Mouse (Mus musculus): ENCODE results near the gene Myo1b. TPM values are rescaled to one million over a fixed set of nuclear protein-coding genes. Genes with fewer than 3 reads are reported as not detected.
A peak's percentile ranks its signal among the peaks of the same experiment; 100 is the strongest.

Gene Myo1b
- polyA plus RNA-seq, 1 experiment from 2014 or later: 69.9 TPM

DNA sequence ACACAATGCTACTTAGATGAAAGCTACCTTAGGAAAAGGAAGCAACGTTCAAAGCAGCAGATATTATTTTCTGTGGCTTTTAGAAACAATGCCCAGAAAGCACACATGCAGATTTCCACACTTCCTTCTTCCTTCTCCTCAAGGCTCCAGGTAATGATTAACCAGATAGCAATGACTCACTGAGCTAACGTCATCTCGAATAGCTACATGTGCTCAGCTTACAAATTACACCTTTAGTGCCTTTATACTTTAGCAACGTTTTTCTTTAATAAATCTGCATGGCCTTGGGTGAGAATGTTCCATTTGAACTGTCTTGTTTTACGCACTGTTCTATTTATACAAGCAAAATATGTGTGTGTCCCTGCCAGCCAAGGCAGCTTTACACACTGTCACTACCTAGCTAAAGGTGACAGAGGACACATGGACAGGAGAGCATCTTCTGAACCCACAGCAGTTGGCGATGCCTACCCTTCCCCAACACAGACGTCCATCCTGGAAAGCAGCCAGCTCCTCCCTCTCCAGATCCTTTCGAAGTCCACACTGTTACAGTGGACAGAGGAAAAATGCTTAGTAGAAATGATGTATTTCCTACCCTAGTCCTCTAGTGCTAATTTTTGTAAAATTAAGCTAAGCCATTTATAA lies 66.2 kb downstream of the Myo1b start:
- WGBS: 43% methylated on average over 8 of the region's 8 CpGs

DNA sequence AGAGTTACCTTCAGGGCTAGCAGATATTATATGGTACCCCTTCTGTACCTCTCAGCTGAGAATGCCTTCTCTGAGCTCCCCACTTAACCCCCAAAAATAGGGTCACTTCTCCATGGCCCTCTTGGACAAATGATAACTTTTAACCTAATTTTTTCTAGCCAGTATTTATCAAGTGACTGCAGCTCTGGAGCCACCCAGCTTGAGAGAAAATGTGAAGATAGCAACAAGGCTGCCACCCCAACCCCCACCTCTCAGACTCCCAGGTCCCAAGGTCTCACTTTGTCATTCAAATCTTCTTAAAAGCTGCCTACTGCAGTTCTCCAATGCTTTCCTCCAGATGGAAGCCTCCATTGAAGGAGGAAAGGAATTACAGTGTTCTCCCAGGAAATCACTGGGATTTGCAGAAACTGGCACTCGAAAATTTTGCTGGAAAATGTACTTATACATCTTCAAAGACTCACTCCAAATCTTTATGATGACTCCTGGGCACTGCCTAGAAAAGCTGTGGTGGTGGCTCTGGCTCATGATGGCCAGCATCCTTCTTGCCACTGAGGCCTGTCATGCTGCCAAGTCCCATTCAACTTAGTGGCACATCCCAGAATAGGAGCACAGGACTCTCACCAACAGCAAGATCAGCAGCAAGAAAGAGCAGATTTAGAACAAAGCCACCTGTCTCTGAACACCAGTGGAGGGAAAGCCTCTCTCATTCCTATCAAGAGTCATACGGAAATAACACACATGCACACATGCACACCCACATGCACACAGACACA lies 70.4 kb downstream of the Myo1b start:
- H3K4me1 ChIP-seq (replicated peaks; ENCODE audit: control insufficient read depth, insufficient read depth, low read length): peaks cover 19% of the 10 kb centered on the region
- H3K9me3 ChIP-seq (ENCODE audit: control insufficient read depth, low read length): no peaks in the 10 kb centered on the region
- WGBS: 74% methylated on average over 2 of the region's 2 CpGs
- no peak overlapping the region for H3K27ac ChIP-seq (ENCODE audit: low read depth)
- H3K9ac ChIP-seq (ENCODE audit: low read length): no peak overlapping the region
- H3K36me3 ChIP-seq (ENCODE audit: control insufficient read depth, insufficient read depth, low read length): no peaks in the 10 kb centered on the region
- ATAC-seq (replicated peaks; ENCODE audit: low FRiP score, low TSS enrichment, low read depth) (no peak), DNase-seq (ENCODE audit: low spot score) (no peak)
- no peaks in the 10 kb centered on the region for H3K27me3 ChIP-seq (replicated peaks; ENCODE audit: control insufficient read depth, insufficient read depth, low read length)
- H3K4me2 ChIP-seq (ENCODE audit: low read length): no peak overlapping the region
- no peak overlapping the region for H3K4me3 ChIP-seq (ENCODE audit: low read depth, low read length)

More for the DNA sequence above, 66.2 kb downstream of the Myo1b start:
- Histone ChIP-seq H3K36me3 (ENCODE audit: control insufficient read depth, insufficient read depth, low read length) (no peaks in the 10 kb centered on the region), H3K9me3 (ENCODE audit: control insufficient read depth, low read length) (no peaks in the 10 kb centered on the region), H3K27me3 (replicated peaks; ENCODE audit: control insufficient read depth, insufficient read depth, low read length) (no peaks in the 10 kb centered on the region), H3K27ac (ENCODE audit: low read depth) (peak overlapping the region; percentile 67), H3K9ac (ENCODE audit: low read length) (no peak overlapping the region), H3K4me2 (ENCODE audit: low read length) (no peak overlapping the region), H3K4me1 (replicated peaks; ENCODE audit: control insufficient read depth, insufficient read depth, low read length) (peaks cover 19% of the 10 kb centered on the region), H3K4me3 (ENCODE audit: low read depth, low read length) (no peak overlapping the region)
- ATAC-seq (replicated peaks; ENCODE audit: low FRiP score, low TSS enrichment, low read depth) (peak; percentile 64), DNase-seq (ENCODE audit: low spot score) (no peak)

GRCm38 (mm10) chr1:51837845-51838623 lies 77.8 kb downstream of the Myo1b start:
- Histone ChIP-seq H3K9ac (ENCODE audit: low read length) (no peak overlapping the region), H3K36me3 (ENCODE audit: control insufficient read depth, insufficient read depth, low read length) (peaks cover 7% of the 10 kb centered on the region), H3K27ac (ENCODE audit: low read depth) (no peak overlapping the region), H3K9me3 (ENCODE audit: control insufficient read depth, low read length) (no peaks in the 10 kb centered on the region), H3K4me3 (ENCODE audit: low read depth, low read length) (no peak overlapping the region), H3K27me3 (replicated peaks; ENCODE audit: control insufficient read depth, insufficient read depth, low read length) (no peaks in the 10 kb centered on the region), H3K4me2 (ENCODE audit: low read length) (no peak overlapping the region), H3K4me1 (replicated peaks; ENCODE audit: control insufficient read depth, insufficient read depth, low read length) (peaks cover 20% of the 10 kb centered on the region)
- DNase-seq (ENCODE audit: low spot score): no peak
- 72% methylated on average over 11 of the region's 11 CpGs for WGBS
- ATAC-seq (replicated peaks; ENCODE audit: low FRiP score, low TSS enrichment, low read depth): no peak

GRCm38 (mm10) chr1:51837311-51837710 lies 78.6 kb downstream of the Myo1b start:
- Histone ChIP-seq H3K27ac (ENCODE audit: low read depth) (no peak overlapping the region), H3K4me2 (ENCODE audit: low read length) (no peak overlapping the region), H3K4me1 (replicated peaks; ENCODE audit: control insufficient read depth, insufficient read depth, low read length) (peaks cover 20% of the 10 kb centered on the region), H3K9ac (ENCODE audit: low read length) (no peak overlapping the region), H3K9me3 (ENCODE audit: control insufficient read depth, low read length) (no peaks in the 10 kb centered on the region), H3K27me3 (replicated peaks; ENCODE audit: control insufficient read depth, insufficient read depth, low read length) (no peaks in the 10 kb centered on the region), H3K4me3 (ENCODE audit: low read depth, low read length) (no peak overlapping the region), H3K36me3 (ENCODE audit: control insufficient read depth, insufficient read depth, low read length) (peaks cover 15% of the 10 kb centered on the region)
- DNase-seq (ENCODE audit: low spot score) (no peak), ATAC-seq (replicated peaks; ENCODE audit: low FRiP score, low TSS enrichment, low read depth) (no peak)
- WGBS: 36% methylated on average over 4 of the region's 4 CpGs

DNA sequence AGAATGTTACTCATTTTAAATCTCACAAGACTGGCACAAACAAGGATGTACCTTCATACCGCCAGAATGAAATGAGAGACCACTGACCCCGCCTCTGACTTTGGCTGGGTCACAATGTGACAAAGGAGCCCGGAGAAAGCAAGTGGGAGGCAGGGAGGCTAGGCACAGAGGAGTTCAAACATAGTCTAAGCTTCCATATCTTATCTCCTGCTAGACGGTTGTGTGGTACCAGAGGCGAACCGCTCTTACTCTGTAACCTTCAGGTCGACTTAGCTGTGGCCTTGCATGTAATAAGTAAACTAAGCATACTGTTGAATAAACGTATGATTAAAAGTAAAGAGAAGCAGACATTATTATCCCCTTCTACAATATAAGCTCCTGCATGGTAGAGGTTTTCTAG lies 80.1 kb downstream of the Myo1b start:
- H3K36me3 ChIP-seq (ENCODE audit: control insufficient read depth, insufficient read depth, low read length): peaks cover 15% of the 10 kb centered on the region
- DNase-seq (ENCODE audit: low spot score) (no peak), ATAC-seq (replicated peaks; ENCODE audit: low FRiP score, low TSS enrichment, low read depth) (no peak)
- H3K4me3 ChIP-seq (ENCODE audit: low read depth, low read length): no peak overlapping the region
- WGBS: 50% methylated on average over 8 of the region's 8 CpGs
- H3K27ac ChIP-seq (ENCODE audit: low read depth): no peak overlapping the region; the same call in 1 of the 2 replicates
- no peaks in the 10 kb centered on the region for H3K27me3 ChIP-seq (replicated peaks; ENCODE audit: control insufficient read depth, insufficient read depth, low read length)
- no peak overlapping the region for H3K9ac ChIP-seq (ENCODE audit: low read length)
- H3K4me2 ChIP-seq (ENCODE audit: low read length): no peak overlapping the region
- peaks cover 20% of the 10 kb centered on the region for H3K4me1 ChIP-seq (replicated peaks; ENCODE audit: control insufficient read depth, insufficient read depth, low read length)
- no peaks in the 10 kb centered on the region for H3K9me3 ChIP-seq (ENCODE audit: control insufficient read depth, low read length)

DNA sequence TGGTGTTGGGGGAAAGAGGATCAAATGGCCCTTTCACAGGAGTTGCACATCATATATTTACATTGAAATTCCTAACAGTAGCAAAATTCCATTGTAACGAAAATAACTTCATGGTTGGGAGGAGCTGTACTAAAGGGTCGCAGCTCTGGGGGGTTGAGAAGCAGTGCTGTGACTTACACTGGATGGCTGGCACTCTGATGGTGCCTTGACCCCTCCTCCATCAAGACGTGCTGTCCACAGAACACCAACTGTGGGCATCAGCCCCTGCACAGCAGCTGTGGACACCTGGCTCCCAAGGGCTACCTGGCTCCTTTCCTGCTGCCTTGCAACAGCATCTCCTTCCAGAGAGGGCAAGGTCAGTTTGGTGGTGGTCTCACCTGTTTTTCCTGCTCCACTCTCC lies 81.8 kb downstream of the Myo1b start:
- H3K36me3 ChIP-seq (ENCODE audit: control insufficient read depth, insufficient read depth, low read length): peaks cover 15% of the 10 kb centered on the region
- no peak overlapping the region for H3K9ac ChIP-seq (ENCODE audit: low read length)
- 68% methylated on average over 3 of the region's 3 CpGs for WGBS
- H3K4me3 ChIP-seq (ENCODE audit: low read depth, low read length): no peak overlapping the region
- H3K27me3 ChIP-seq (replicated peaks; ENCODE audit: control insufficient read depth, insufficient read depth, low read length): no peaks in the 10 kb centered on the region
- no peaks in the 10 kb centered on the region for H3K9me3 ChIP-seq (ENCODE audit: control insufficient read depth, low read length)
- peaks cover 28% of the 10 kb centered on the region for H3K4me1 ChIP-seq (replicated peaks; ENCODE audit: control insufficient read depth, insufficient read depth, low read length)
- no peak overlapping the region for H3K4me2 ChIP-seq (ENCODE audit: low read length)
- ATAC-seq (replicated peaks; ENCODE audit: low FRiP score, low TSS enrichment, low read depth) (no peak), DNase-seq (ENCODE audit: low spot score) (no peak)
- no peak overlapping the region for H3K27ac ChIP-seq (ENCODE audit: low read depth)

- H3K9me3 ChIP-seq (ENCODE audit: control insufficient read depth, low read length): no peaks in the 10 kb centered on the region
- no peak for DNase-seq (ENCODE audit: low spot score)
- H3K27ac ChIP-seq (ENCODE audit: low read depth): no peak overlapping the region
- 73% methylated on average over 9 of the region's 9 CpGs for WGBS
- peaks cover 15% of the 10 kb centered on the region for H3K36me3 ChIP-seq (ENCODE audit: control insufficient read depth, insufficient read depth, low read length)
- no peak overlapping the region for H3K4me2 ChIP-seq (ENCODE audit: low read length)
- no peak overlapping the region for H3K4me3 ChIP-seq (ENCODE audit: low read depth, low read length)
- no peak overlapping the region for H3K9ac ChIP-seq (ENCODE audit: low read length)
- ATAC-seq (replicated peaks; ENCODE audit: low FRiP score, low TSS enrichment, low read depth): no peak
- H3K27me3 ChIP-seq (replicated peaks; ENCODE audit: control insufficient read depth, insufficient read depth, low read length): no peaks in the 10 kb centered on the region
- peaks cover 8% of the 10 kb centered on the region; the same call in 1 of the 2 replicates for H3K4me1 ChIP-seq (replicated peaks; ENCODE audit: control insufficient read depth, insufficient read depth, low read length)
These were observed 86.5 kb downstream of the Myo1b start for GRCm38 (mm10) chr1:51829353-51829752.

DNA sequence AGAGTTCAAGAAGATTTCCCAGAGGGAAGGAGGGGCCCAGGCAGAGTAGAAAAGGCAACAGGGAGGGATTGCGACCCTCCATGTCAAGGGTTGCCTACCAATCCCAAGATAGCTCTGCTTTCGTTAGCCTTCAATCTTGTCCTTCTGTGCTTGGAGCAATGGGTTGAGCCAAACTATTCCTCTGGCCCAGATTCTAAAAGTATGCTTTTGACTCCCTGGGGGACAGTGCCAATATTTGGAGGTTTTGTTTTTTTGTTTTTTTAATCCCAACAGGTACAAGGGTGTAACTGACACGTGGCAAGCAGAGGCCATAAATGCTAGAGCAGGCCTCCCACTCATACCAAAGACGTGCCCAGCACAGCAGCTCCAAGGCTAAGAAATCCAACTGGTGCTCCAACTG lies 93.3 kb downstream of the Myo1b start:
- no peak overlapping the region for H3K4me3 ChIP-seq (ENCODE audit: low read depth, low read length)
- H3K4me2 ChIP-seq (ENCODE audit: low read length): no peak overlapping the region
- 0 out of 2 replicates have a peak, but pooled peaks cover 10% of the 10 kb centered on the region for H3K36me3 ChIP-seq (ENCODE audit: control insufficient read depth, insufficient read depth, low read length)
- no peak overlapping the region for H3K9ac ChIP-seq (ENCODE audit: low read length)
- H3K27me3 ChIP-seq (replicated peaks; ENCODE audit: control insufficient read depth, insufficient read depth, low read length): no peaks in the 10 kb centered on the region
- DNase-seq (ENCODE audit: low spot score) (no peak), ATAC-seq (replicated peaks; ENCODE audit: low FRiP score, low TSS enrichment, low read depth) (no peak)
- WGBS: 80% methylated on average over 4 of the region's 4 CpGs
- peak overlapping the region; percentile 12 for H3K27ac ChIP-seq (ENCODE audit: low read depth)
- peaks cover 26% of the 10 kb centered on the region for H3K4me1 ChIP-seq (replicated peaks; ENCODE audit: control insufficient read depth, insufficient read depth, low read length)
- no peaks in the 10 kb centered on the region for H3K9me3 ChIP-seq (ENCODE audit: control insufficient read depth, low read length)
